Mouse (Mus musculus) E14TG2a.4 (cell line): ENCODE data around the gene Ldb1.

Experiments
- CTCF ChIP-seq: conservative IDR thresholded peaks from 2 replicates; pipeline ENCODE4 v1.5.1; 2014; ENCODE audit warnings: low read length
- NANOG ChIP-seq: IDR thresholded peaks from 2 replicates; pipeline ENCODE4 v1.6.1; 2014; ENCODE audit warnings: borderline replicate concordance, low read length, mixed read lengths

- TF ChIP-seq CTCF (no peak), NANOG (no peak)
These were observed 6.2 kb downstream of the Ldb1 start for GRCm38 (mm10) chr19:46038851-46039260.
